Mouse (Mus musculus) MEL (cell line): Measurements from ENCODE around the gene Mnt. TPM values are rescaled to one million over a fixed set of nuclear protein-coding genes. Genes with fewer than 3 reads are reported as not detected.
"Not testable (repeated sequence)": the region's sequence is repeated elsewhere in the genome, so short reads cannot be mapped to it uniquely, and the experiment has no call there.

Experiments used
- DNase-seq: peaks from one replicate; pipeline ENCODE4 v3.0.0; 2011; ENCODE audit warnings: low read depth, low spot score
- H3K27ac ChIP-seq: 2 replicates; pipeline ENCODE4 v1.5.1; 2012; ENCODE audit warnings: low read depth, mild to moderate bottlenecking, control low read depth, low read length, moderate library complexity; ENCODE audit not compliant: control insufficient read depth
- H3K27me3 ChIP-seq, 2 experiments: fragments of 150-350 bp in 1 of 2; sonication (generic) in 1 of 2; 2 replicates each; pipeline ENCODE4 v1.6.1; 2012; ENCODE audit warnings: low read length in 2 of 2, mild to moderate bottlenecking in 2 of 2, improper control_type of control experiment in 1 of 2, moderate library complexity in 1 of 2; ENCODE audit not compliant: insufficient read depth in 2 of 2, control insufficient read depth in 1 of 2
- H3K36me3 ChIP-seq, 2 experiments: 2 replicates each; pipeline ENCODE4 v1.6.1; 2012 to 2014; ENCODE audit warnings: low read length in 2 of 2, improper control_type of control experiment in 1 of 2, inconsistent platforms in 1 of 2, mild to moderate bottlenecking in 1 of 2; ENCODE audit not compliant: insufficient read depth in 2 of 2, control insufficient read depth in 1 of 2
- H3K4me1 ChIP-seq, 2 experiments: fragments of 150-350 bp in 1 of 2; sonication (generic) in 1 of 2; 2 replicates each; pipeline ENCODE4 v1.6.1; 2012; ENCODE audit warnings: low read length in 2 of 2, improper control_type of control experiment in 1 of 2, mild to moderate bottlenecking in 1 of 2; ENCODE audit not compliant: insufficient read depth in 2 of 2, control insufficient read depth in 1 of 2
- H3K4me3 ChIP-seq, 2 experiments: fragments of 150-350 bp in 1 of 2; sonication (generic) in 1 of 2; 2 replicates each; pipeline ENCODE4 v1.5.1; 2012; ENCODE audit warnings: low read depth in 2 of 2, low read length in 2 of 2, mild to moderate bottlenecking in 2 of 2, moderate library complexity in 2 of 2, control low read depth in 1 of 2, improper control_type of control experiment in 1 of 2; ENCODE audit not compliant: control insufficient read depth in 1 of 2, insufficient read depth in 1 of 2
- H3K79me2 ChIP-seq: 2 replicates; pipeline ENCODE4 v1.6.1; 2012; ENCODE audit warnings: mild to moderate bottlenecking, low read length, moderate library complexity; ENCODE audit not compliant: control insufficient read depth, poor library complexity, insufficient read depth
- H3K9ac ChIP-seq: 2 replicates; pipeline ENCODE4 v1.6.1; 2012; ENCODE audit warnings: low read depth, mild to moderate bottlenecking, control low read depth, low read length, moderate library complexity; ENCODE audit not compliant: control insufficient read depth, poor library complexity, severe bottlenecking
- H3K9me3 ChIP-seq: fragments of 150-350 bp; sonication (generic); replicated peaks from 2 replicates; pipeline ENCODE4 v1.6.1; 2012; ENCODE audit warnings: mild to moderate bottlenecking, low read length, improper control_type of control experiment, moderate library complexity; ENCODE audit not compliant: insufficient read depth
- CHD1 ChIP-seq: IDR thresholded peaks from 2 replicates; pipeline ENCODE4 v1.6.1; 2012; ENCODE audit warnings: low read depth, mild to moderate bottlenecking, inconsistent platforms, low read length, improper control_type of control experiment
- CTCF ChIP-seq, 3 experiments: IDR thresholded peaks in 2 of 3; conservative IDR thresholded peaks in 1 of 3; 2 replicates each; pipeline ENCODE4 v1.5.1; 2011 to 2012; ENCODE audit warnings: low read length in 3 of 3, low read depth in 2 of 3, mild to moderate bottlenecking in 2 of 3, improper control_type of control experiment in 1 of 3, inconsistent platforms in 1 of 3, mixed read lengths in 1 of 3, moderate library complexity in 1 of 3; ENCODE audit not compliant: control insufficient read depth in 1 of 3, insufficient read depth in 1 of 3, poor library complexity in 1 of 3, severe bottlenecking in 1 of 3
- E2F4 ChIP-seq: IDR thresholded peaks from 2 replicates; pipeline ENCODE4 v1.6.1; 2011; ENCODE audit warnings: low read depth, low read length, improper control_type of control experiment, borderline replicate concordance
- EP300 ChIP-seq, 2 experiments: IDR thresholded peaks; 2 replicates each; pipeline ENCODE4 v1.6.1; 2011; ENCODE audit warnings: improper control_type of control experiment in 2 of 2, low read length in 2 of 2, low read depth in 1 of 2, mild to moderate bottlenecking in 1 of 2
- ETS1 ChIP-seq: IDR thresholded peaks from 2 replicates; pipeline ENCODE4 v1.6.1; 2012; ENCODE audit warnings: low read depth, mild to moderate bottlenecking, inconsistent platforms, low read length, improper control_type of control experiment, moderate library complexity
- GATA1 ChIP-seq: IDR thresholded peaks from 2 replicates; pipeline ENCODE4 v1.6.1; 2011; ENCODE audit warnings: low read depth, low read length, improper control_type of control experiment
- MEF2A ChIP-seq: IDR thresholded peaks from 2 replicates; pipeline ENCODE4 v1.6.1; 2014; ENCODE audit warnings: low read depth, mild to moderate bottlenecking, inconsistent platforms, low read length, improper control_type of control experiment; ENCODE audit not compliant: poor library complexity, insufficient replicate concordance, severe bottlenecking; ENCODE audit errors: extremely low read depth
- MXI1 ChIP-seq: IDR thresholded peaks from 2 replicates; pipeline ENCODE4 v1.6.1; 2011; ENCODE audit warnings: mild to moderate bottlenecking, low read depth, low read length, improper control_type of control experiment
- MYB ChIP-seq: IDR thresholded peaks from 2 replicates; pipeline ENCODE4 v1.6.1; 2011; ENCODE audit warnings: mild to moderate bottlenecking, low read depth, low read length, improper control_type of control experiment
- MYC ChIP-seq: IDR thresholded peaks from 2 replicates; pipeline ENCODE4 v1.6.1; 2011; ENCODE audit warnings: low read depth, mild to moderate bottlenecking, low read length, improper control_type of control experiment, moderate library complexity
- NRF1 ChIP-seq: IDR thresholded peaks from 2 replicates; pipeline ENCODE4 v1.6.1; 2014; ENCODE audit warnings: low read depth, mild to moderate bottlenecking, inconsistent platforms, low read length, improper control_type of control experiment, moderate library complexity; ENCODE audit not compliant: poor library complexity, insufficient read depth, severe bottlenecking
- RAD21 ChIP-seq: IDR thresholded peaks from 2 replicates; pipeline ENCODE4 v1.6.1; 2011; ENCODE audit warnings: mild to moderate bottlenecking, low read depth, low read length, improper control_type of control experiment
- RCOR1 ChIP-seq: IDR thresholded peaks from 2 replicates; pipeline ENCODE4 v1.6.1; 2012; ENCODE audit warnings: low read depth, mild to moderate bottlenecking, inconsistent platforms, low read length, improper control_type of control experiment
- SIN3A ChIP-seq: IDR thresholded peaks from 2 replicates; pipeline ENCODE4 v1.6.1; 2012; ENCODE audit warnings: low read length, improper control_type of control experiment, inconsistent platforms
- TCF12 ChIP-seq: IDR thresholded peaks from 2 replicates; pipeline ENCODE4 v1.6.1; 2014; ENCODE audit warnings: low read depth, mild to moderate bottlenecking, inconsistent platforms, low read length, improper control_type of control experiment, moderate library complexity
- ZC3H11A ChIP-seq: IDR thresholded peaks from 2 replicates; pipeline ENCODE4 v1.6.1; 2012; ENCODE audit warnings: low read depth, mild to moderate bottlenecking, inconsistent platforms, low read length, improper control_type of control experiment
- ZMIZ1 ChIP-seq: IDR thresholded peaks from 2 replicates; pipeline ENCODE4 v1.6.1; 2012; ENCODE audit warnings: low read depth, mild to moderate bottlenecking, inconsistent platforms, low read length, improper control_type of control experiment, moderate library complexity
- ZNF384 ChIP-seq: IDR thresholded peaks from 2 replicates; pipeline ENCODE4 v1.6.1; 2012; ENCODE audit warnings: low read depth, mild to moderate bottlenecking, inconsistent platforms, low read length, improper control_type of control experiment
- polyA plus RNA-seq, 2 experiments: library from polyadenylated mRNA; stranded (reverse) in 1 of 2; unstranded in 1 of 2; fragments of >175 nt in 1 of 2; fragments of >200 nt in 1 of 2; gene quantifications; 2 replicates each; pipeline versions ENCODE4 v1.2.1 to v1.2.4; 2012; ENCODE audit warnings: low replicate concordance in 2 of 2, low read depth in 1 of 2; ENCODE audit not compliant: insufficient read length in 2 of 2, insufficient read depth in 1 of 2, missing spikeins in 1 of 2
- total RNA-seq: library from RNA; depleted of rRNA; stranded (reverse); fragments of 300-350 nt; gene quantifications from 2 replicates; pipeline ENCODE4 v1.2.3, GENCODE M21; 2012

Gene Mnt
- total and polyA plus RNA-seq, 3 experiments = 5.8 to 37.3 TPM; not detected in 1

DNA sequence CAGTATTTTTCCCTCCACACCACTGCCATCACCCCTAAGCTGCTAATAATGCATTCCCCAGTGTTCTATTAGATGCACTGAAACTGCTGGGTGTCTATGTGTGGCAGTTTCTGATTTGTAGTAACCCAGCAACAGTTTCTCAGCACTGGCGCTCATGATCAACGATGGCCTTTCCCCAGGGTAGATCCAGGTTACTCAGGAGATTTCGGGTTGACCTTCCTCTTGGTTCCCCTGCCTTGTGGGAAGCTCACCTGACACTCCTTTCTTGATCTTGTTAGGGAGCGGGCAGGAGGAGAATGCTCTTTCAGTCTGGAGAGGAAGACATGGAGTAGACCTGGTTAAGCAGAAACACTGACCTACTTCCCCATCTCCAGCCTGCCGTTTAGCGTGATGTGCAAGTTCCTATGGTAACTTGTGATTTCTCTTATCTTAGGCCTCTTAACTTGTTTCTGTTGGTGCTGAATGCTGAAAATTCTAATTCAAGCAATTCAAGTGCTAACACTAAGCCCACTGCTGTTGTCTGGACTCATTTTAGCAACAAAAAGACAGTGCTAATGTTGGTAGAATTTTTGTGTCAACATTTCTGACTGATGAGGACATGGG lies 22.4 kb upstream of the Mnt start:
- peaks cover 20 to 42% of the 10 kb centered on the region in 2 experiments for H3K36me3 ChIP-seq
- peak; percentile 82 for TF ChIP-seq GATA1
- no peak for TF ChIP-seq CHD1
- TF ChIP-seq SIN3A = peak; percentile 85
- TF ChIP-seq MXI1 = 0 out of 2 replicates have a peak, but pooled peaks have one; percentile 37
- no peak for TF ChIP-seq E2F4
- TF ChIP-seq TCF12 = 0 out of 2 replicates have a peak, but pooled peaks have one; percentile 22
- no peak for TF ChIP-seq ZNF384
- 0 out of 2 replicates have a peak, but pooled peaks have one; percentile 30 for TF ChIP-seq ETS1
- TF ChIP-seq RCOR1 = peak; percentile 74
- TF ChIP-seq ZMIZ1 = no peak
- TF ChIP-seq MYC = 0 out of 2 replicates have a peak, but pooled peaks have one; percentile 39
- TF ChIP-seq EP300 (IDR thresholded peaks at IDR 0.05; ENCODE audit: low read depth in 1 of 2, low read length in 2 of 2) = peak; percentile 40 to 55; a peak in 3 of 4 replicates
- no peak for TF ChIP-seq MEF2A
- no peak for TF ChIP-seq NRF1
- H3K4me1 ChIP-seq = peaks cover 0 to 6% of the 10 kb centered on the region in 2 experiments; a peak in 2 of 4 replicates
- no peaks in the 10 kb centered on the region for H3K27me3 ChIP-seq
- H3K27ac ChIP-seq = no peak overlapping the region
- H3K9ac ChIP-seq = no peak overlapping the region
- H3K9me3 ChIP-seq = no peaks in the 10 kb centered on the region
- DNase-seq = peak; percentile 83
- H3K4me3 ChIP-seq = no peak overlapping the region
- H3K79me2 ChIP-seq = no peaks in the 10 kb centered on the region; the same call in 1 of the 2 replicates

DNA sequence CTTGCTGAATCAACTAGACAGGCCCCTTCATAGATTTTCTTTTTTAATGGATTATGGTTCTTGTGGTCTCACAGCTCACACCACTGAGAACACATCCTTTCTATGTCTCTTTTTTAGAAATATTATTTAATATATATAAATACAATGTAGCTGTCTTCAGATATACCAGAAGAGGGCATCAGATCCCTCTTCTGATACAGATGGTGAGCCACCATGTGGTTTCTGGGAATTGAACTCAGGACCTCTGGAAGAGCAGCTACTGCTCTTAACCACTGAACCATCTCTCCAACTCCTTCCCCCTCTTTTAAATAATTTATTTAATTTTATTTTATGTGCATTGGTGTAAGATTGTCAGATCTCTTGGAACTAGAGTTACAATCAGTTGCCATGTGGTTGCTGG lies 20.6 kb upstream of the Mnt start:
- Histone ChIP-seq H3K9me3 (no peaks in the 10 kb centered on the region), H3K9ac (no peak overlapping the region), H3K79me2 (peaks cover 2% of the 10 kb centered on the region), H3K27ac (no peak overlapping the region), H3K4me3 (no peak overlapping the region), H3K4me1 (peaks cover 0 to 6% of the 10 kb centered on the region in 2 experiments; a peak in 2 of 4 replicates), H3K36me3 (peaks cover 20 to 36% of the 10 kb centered on the region in 2 experiments), H3K27me3 (no peaks in the 10 kb centered on the region)
- TF ChIP-seq RAD21 (peak; percentile 12), MYB (no peak), MYC (peak; percentile 58; the same call in 1 of the 2 replicates), ZC3H11A (0 out of 2 replicates have a peak, but pooled peaks have one; percentile 8), CTCF (IDR thresholded peaks at IDR 0.05 in 2 of 3, conservative IDR thresholded peaks at IDR 0.05 in 1 of 3; ENCODE audit: control insufficient read depth in 1 of 3, insufficient read depth in 1 of 3, low read depth in 2 of 3, low read length in 3 of 3, poor library complexity in 1 of 3, severe bottlenecking in 1 of 3) (peak in 1 of 3 experiments; percentile 19; a peak in 1 of 6 replicates)
- no peak for DNase-seq

DNA sequence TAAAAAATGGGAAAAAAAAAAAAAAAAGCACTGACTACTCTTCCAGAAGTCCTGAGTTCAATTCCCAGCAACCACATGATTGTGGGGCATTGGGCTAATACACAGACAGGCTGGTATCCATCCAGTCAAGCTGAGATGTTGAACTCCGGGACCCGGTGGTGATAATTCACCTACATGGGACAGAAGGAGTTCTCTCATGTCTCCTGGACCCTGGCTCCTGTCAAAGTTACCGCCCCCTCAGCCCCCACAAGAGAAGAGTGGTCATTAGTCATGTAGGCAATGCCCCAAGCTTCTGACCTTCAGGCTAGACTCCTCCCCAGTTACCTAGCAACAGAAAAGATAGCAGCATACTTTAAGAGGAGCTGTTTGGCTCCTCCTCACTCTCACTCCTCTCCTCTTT lies 19.7 kb upstream of the Mnt start:
- H3K27me3 ChIP-seq = not testable (repeated sequence)

More for the DNA sequence above, 19.7 kb upstream of the Mnt start:
- H3K4me1 ChIP-seq, H3K79me2 ChIP-seq, DNase-seq, H3K27ac ChIP-seq, H3K9ac ChIP-seq, H3K4me3 ChIP-seq, H3K9me3 ChIP-seq: not testable (repeated sequence)
- H3K36me3 ChIP-seq = peaks cover 20 to 35% of the 10 kb centered on the region in 2 experiments
